Mouse (Mus musculus): Measurements from ENCODE around the gene Pttg1. TPM values are rescaled to one million over a fixed set of nuclear protein-coding genes. Genes with fewer than 3 reads are reported as not detected.

The Pttg1 gene
- polyA plus RNA-seq, 2 experiments: 66.8 to 86.5 TPM

DNA sequence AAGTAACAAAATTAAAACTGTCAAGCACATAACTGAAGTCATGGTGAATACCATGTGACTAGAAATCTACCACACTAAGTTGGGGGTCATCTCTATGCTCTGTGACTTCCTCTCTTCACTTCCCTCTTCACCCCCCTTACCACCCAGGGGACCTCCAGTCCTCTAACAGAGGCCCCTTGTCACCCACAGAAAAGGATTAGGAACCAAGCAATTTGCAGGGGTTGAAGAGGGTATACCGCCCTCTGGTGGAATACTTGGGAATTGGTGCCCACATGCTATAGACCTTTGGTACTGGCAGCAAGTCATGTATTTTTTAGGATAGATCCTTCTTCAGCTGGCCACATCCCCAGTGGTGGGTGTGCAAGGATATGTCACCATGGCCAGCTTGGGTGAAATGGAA lies 14.6 kb downstream of the Pttg1 start:
- 0% methylated on average over 1 of the region's 1 CpGs for WGBS
- Histone ChIP-seq H3K9ac (ENCODE audit: low read depth, low read length, severe bottlenecking) (no peak overlapping the region), H3K4me2 (replicated peaks; ENCODE audit: low read depth, low read length, severe bottlenecking) (no peak overlapping the region), H3K9me3 (ENCODE audit: control insufficient read depth, low read length) (no peaks in the 10 kb centered on the region), H3K4me3 (replicated peaks; ENCODE audit: low read length) (no peak overlapping the region), H3K36me3 (ENCODE audit: control insufficient read depth, insufficient read depth, low read length) (no peaks in the 10 kb centered on the region), H3K4me1 (ENCODE audit: control insufficient read depth, insufficient read depth, low read length) (no peaks in the 10 kb centered on the region), H3K27ac (replicated peaks; ENCODE audit: low read depth, low read length) (no peak overlapping the region), H3K27me3 (ENCODE audit: control insufficient read depth, insufficient read depth, low read length) (no peaks in the 10 kb centered on the region)
- ATAC-seq (ENCODE audit: low FRiP score, low read depth): no peak; the same call in 1 of the 2 replicates
- peak; percentile 48 for DNase-seq (ENCODE audit: low spot score)
- no peak for TF ChIP-seq POLR2A (IDR thresholded peaks at IDR 0.05; ENCODE audit: borderline replicate concordance, extremely low read depth, insufficient read depth, insufficient read length)

- Histone ChIP-seq H3K4me1 (ENCODE audit: control insufficient read depth, insufficient read depth, low read length) (no peaks in the 10 kb centered on the region), H3K27ac (replicated peaks; ENCODE audit: low read depth, low read length) (no peak overlapping the region), H3K9ac (ENCODE audit: low read depth, low read length, severe bottlenecking) (no peak overlapping the region), H3K27me3 (ENCODE audit: control insufficient read depth, insufficient read depth, low read length) (no peaks in the 10 kb centered on the region), H3K36me3 (ENCODE audit: control insufficient read depth, insufficient read depth, low read length) (no peaks in the 10 kb centered on the region), H3K4me2 (replicated peaks; ENCODE audit: low read depth, low read length, severe bottlenecking) (no peak overlapping the region), H3K4me3 (replicated peaks; ENCODE audit: low read length) (no peak overlapping the region), H3K9me3 (ENCODE audit: control insufficient read depth, low read length) (no peaks in the 10 kb centered on the region)
- no peak for TF ChIP-seq POLR2A (IDR thresholded peaks at IDR 0.05; ENCODE audit: borderline replicate concordance, extremely low read depth, insufficient read depth, insufficient read length)
- 53% methylated on average over 7 of the region's 7 CpGs for WGBS
- DNase-seq (ENCODE audit: low spot score) (no peak), ATAC-seq (ENCODE audit: low FRiP score, low read depth) (no peak)
Observed at GRCm38 (mm10) chr11:43410291-43410690, 15.8 kb downstream of the Pttg1 start.

DNA sequence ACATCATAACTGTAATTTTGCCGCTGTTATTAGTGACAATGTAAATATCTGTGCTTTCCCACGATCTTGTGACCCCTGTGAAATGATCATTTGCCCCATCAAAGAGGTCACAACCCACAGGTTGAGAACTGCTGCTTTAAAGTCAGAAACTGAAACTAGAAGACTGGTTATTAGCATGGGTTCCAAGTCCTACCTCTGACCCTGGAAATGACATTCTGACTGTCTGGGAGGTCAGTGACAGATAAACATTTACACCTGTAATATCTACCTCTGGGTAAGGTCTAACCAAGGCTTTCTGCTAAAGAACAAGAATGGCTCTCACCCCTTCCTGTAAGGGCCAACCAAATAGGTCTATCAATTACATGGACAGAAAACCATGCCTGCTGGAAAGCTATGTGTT lies 17.2 kb downstream of the Pttg1 start:
- no peaks in the 10 kb centered on the region for H3K36me3 ChIP-seq (ENCODE audit: control insufficient read depth, insufficient read depth, low read length)
- WGBS: 80% methylated on average over 2 of the region's 2 CpGs
- H3K4me3 ChIP-seq (replicated peaks; ENCODE audit: low read length): no peak overlapping the region
- H3K27ac ChIP-seq (replicated peaks; ENCODE audit: low read depth, low read length): no peak overlapping the region
- no peak for TF ChIP-seq POLR2A (IDR thresholded peaks at IDR 0.05; ENCODE audit: borderline replicate concordance, extremely low read depth, insufficient read depth, insufficient read length)
- no peaks in the 10 kb centered on the region for H3K27me3 ChIP-seq (ENCODE audit: control insufficient read depth, insufficient read depth, low read length)
- 0 out of 2 replicates have a peak, but pooled peaks cover 6% of the 10 kb centered on the region for H3K9me3 ChIP-seq (ENCODE audit: control insufficient read depth, low read length)
- H3K4me1 ChIP-seq (ENCODE audit: control insufficient read depth, insufficient read depth, low read length): no peaks in the 10 kb centered on the region
- H3K9ac ChIP-seq (ENCODE audit: low read depth, low read length, severe bottlenecking): no peak overlapping the region
- DNase-seq (ENCODE audit: low spot score) (no peak), ATAC-seq (ENCODE audit: low FRiP score, low read depth) (no peak)
- no peak overlapping the region for H3K4me2 ChIP-seq (replicated peaks; ENCODE audit: low read depth, low read length, severe bottlenecking)

DNA sequence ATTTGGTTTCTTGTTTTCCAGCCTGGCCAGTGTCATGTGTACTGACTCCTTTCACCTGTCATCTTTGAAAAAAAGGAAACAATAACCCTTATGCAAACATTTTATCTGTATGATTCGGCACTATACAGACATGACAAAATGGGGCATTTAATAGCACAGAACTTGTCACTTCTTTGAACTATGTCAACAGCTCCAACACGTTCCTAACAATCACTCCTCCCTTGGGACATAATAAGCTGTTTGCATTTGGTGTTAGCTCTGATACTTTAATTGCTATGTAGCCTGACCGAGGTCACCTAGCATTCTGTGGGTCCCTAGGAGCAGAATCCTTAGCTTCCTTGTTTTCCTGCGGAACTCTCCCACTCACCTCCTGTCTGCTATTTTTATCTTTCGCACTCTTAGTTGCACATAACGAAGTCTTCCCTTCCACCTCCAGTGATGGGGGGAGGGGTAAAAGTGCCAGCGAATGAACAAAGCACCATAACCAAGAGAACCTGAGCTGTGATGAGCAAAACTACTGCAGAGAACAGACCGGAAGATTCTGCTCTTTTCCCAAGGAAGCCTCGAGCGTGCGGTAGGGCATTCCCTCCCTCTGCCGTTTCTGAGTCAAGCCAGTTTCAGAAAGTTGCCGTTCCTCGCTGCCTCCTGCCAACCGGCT lies 21.8 kb downstream of the Pttg1 start:
- WGBS: 87% methylated on average over 15 of the region's 15 CpGs
- Histone ChIP-seq H3K9ac (ENCODE audit: low read depth, low read length, severe bottlenecking) (no peak overlapping the region), H3K4me1 (ENCODE audit: control insufficient read depth, insufficient read depth, low read length) (no peaks in the 10 kb centered on the region)

DNA sequence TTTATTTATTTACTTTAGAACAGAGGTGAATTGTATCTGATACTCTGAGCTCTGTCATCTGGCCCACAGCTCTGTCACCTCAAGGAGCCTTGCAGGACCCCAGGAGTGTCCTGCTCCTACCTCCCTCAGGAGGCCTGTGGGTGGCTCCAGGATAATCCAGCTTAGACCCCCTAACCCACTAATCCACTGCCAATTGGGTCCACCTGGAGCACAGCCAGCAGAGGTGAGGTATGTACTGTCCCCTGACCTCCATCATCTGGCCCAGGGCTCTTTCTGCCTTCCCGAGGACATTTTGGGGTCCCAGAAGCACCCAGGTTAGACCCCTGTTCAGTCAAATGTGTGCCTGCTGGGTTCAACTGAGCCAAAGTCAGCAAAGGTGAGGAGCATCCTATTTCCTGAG lies 25.9 kb downstream of the Pttg1 start:
- 88% methylated on average over 1 of the region's 1 CpGs for WGBS
- no peak for TF ChIP-seq POLR2A (IDR thresholded peaks at IDR 0.05; ENCODE audit: borderline replicate concordance, extremely low read depth, insufficient read depth, insufficient read length)
- DNase-seq (ENCODE audit: low spot score): no peak
- Histone ChIP-seq H3K9me3 (ENCODE audit: control insufficient read depth, low read length) (0 out of 2 replicates have a peak, but pooled peaks cover 6% of the 10 kb centered on the region), H3K27me3 (ENCODE audit: control insufficient read depth, insufficient read depth, low read length) (no peaks in the 10 kb centered on the region), H3K4me2 (replicated peaks; ENCODE audit: low read depth, low read length, severe bottlenecking) (no peak overlapping the region), H3K4me3 (replicated peaks; ENCODE audit: low read length) (no peak overlapping the region), H3K27ac (replicated peaks; ENCODE audit: low read depth, low read length) (no peak overlapping the region), H3K36me3 (ENCODE audit: control insufficient read depth, insufficient read depth, low read length) (no peaks in the 10 kb centered on the region), H3K4me1 (ENCODE audit: control insufficient read depth, insufficient read depth, low read length) (no peaks in the 10 kb centered on the region), H3K9ac (ENCODE audit: low read depth, low read length, severe bottlenecking) (no peak overlapping the region)
- no peak for ATAC-seq (ENCODE audit: low FRiP score, low read depth)

More for the DNA sequence above, 21.8 kb downstream of the Pttg1 start:
- Histone ChIP-seq H3K4me3 (replicated peaks; ENCODE audit: low read length) (no peak overlapping the region), H3K27me3 (ENCODE audit: control insufficient read depth, insufficient read depth, low read length) (no peaks in the 10 kb centered on the region), H3K9me3 (ENCODE audit: control insufficient read depth, low read length) (0 out of 2 replicates have a peak, but pooled peaks cover 6% of the 10 kb centered on the region), H3K27ac (replicated peaks; ENCODE audit: low read depth, low read length) (no peak overlapping the region), H3K36me3 (ENCODE audit: control insufficient read depth, insufficient read depth, low read length) (no peaks in the 10 kb centered on the region), H3K4me2 (replicated peaks; ENCODE audit: low read depth, low read length, severe bottlenecking) (no peak overlapping the region)
- no peak for TF ChIP-seq POLR2A (IDR thresholded peaks at IDR 0.05; ENCODE audit: borderline replicate concordance, extremely low read depth, insufficient read depth, insufficient read length)
- ATAC-seq (ENCODE audit: low FRiP score, low read depth) (no peak), DNase-seq (ENCODE audit: low spot score) (no peak)

All from limb, embryonic 14.5 days (tissue).